Mouse (Mus musculus): ENCODE measurements around the gene Cdkn3.

Gene Cdkn3

GRCm38 (mm10) chr14:46778756-46779155, 18.4 kb downstream of the Cdkn3 start:
- POLR2A ChIA-PET = interaction anchor here in 1 of 4 experiments (10.4 kb wide), 1 partner anchor 5 kb away, joined by 99 read pairs; the partner anchor contains the start of gene Cnih1
- CTCF ChIA-PET = interaction anchor here in 1 of 4 experiments (1.1 kb wide), 1 partner anchor 9 kb away, joined by 4 read pairs; the partner anchor contains the start of gene Cnih1

DNA sequence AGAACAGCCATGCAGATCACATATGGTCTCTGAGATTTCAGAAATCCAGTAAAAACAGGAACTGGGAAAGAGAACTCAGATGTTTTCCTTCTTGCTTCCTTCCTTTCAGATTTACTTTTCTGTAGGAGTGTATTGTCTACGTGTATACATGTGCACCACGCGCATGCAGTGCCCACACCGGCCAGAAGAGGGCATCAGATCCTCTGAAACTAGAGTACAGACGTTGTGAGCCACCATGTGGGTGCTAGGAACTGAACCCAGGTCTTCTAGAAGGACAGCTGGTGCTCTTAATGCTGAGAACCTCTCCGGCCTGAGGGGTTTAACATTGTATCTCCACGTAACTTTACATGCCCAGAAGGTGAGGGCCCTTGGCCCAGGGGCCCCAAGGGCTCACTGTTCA, 18.9 kb downstream of the Cdkn3 start:
- CTCF ChIA-PET = no interaction called here

GRCm38 (mm10) chr14:46781086-46781485, 20.7 kb downstream of the Cdkn3 start:
- CTCF ChIA-PET = interaction anchor here in 1 of 4 experiments (0.7 kb wide), 1 partner anchor 1850 kb away, joined by 14 read pairs; no protein-coding TSS in a partner anchor
- POLR2A ChIA-PET = interaction anchor here in 2 of 4 experiments (1.2 to 10.0 kb wide), 4 partner anchors 7 to 23 kb away, joined by 3 to 99 read pairs (median 3); no protein-coding TSS in a partner anchor

More for the DNA sequence above, 18.9 kb downstream of the Cdkn3 start:
- POLR2A ChIA-PET = interaction anchor here in 2 of 4 experiments (0.8 to 10.4 kb wide), 4 partner anchors 5 to 41 kb away, joined by 3 to 99 read pairs (median 52); partner anchors contain the start of gene Cnih1 (in 1 of the 2)

DNA sequence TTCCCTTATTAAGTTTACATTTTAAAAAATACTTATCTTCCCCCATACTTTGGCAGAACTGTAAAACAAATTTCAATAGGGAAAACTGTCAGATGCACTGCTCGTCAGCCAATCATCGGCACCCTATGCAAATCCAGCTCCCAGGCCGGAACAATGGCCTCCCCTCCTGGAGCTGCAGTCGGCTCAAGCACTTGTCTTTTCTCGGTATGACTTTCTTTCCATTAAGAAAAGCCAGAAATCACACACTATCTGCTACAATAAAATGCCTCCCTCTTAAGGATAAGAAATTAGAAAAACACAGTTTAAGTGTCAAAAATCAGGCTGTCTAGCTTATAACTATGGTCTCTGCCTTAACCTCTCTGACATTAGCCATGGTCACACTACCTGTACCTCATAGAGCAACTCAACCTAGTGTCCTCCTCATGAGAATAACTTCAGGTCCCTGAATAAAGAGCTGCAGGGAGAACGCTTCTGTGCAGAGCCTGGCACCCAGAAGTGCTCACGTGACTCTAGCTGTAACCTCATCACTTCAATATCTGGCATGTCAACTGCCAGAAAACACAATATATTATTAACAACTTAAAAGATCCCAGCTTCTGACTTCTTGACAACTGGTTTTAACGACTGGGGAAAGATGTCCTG, 22.0 kb downstream of the Cdkn3 start:
- ChIA-PET POLR2A (interaction anchor here in 3 of 4 experiments (0.5 to 10.0 kb wide), 12 partner anchors 8 to 786 kb away, joined by 3 to 99 read pairs (median 3); partner anchors contain the start of genes Cdkn3 (in 1 of the 3), Gmfb (in 1 of the 3) and Samd4 (in 1 of the 3)), CTCF (interaction anchor here in 1 of 4 experiments (0.7 kb wide), 1 partner anchor 304 kb away, joined by 4 read pairs; no protein-coding TSS in a partner anchor)

GRCm38 (mm10) chr14:46783327-46783926, 23.1 kb downstream of the Cdkn3 start:
- CTCF ChIA-PET = no interaction called here
- POLR2A ChIA-PET = interaction anchor here in 2 of 4 experiments (0.8 to 10.0 kb wide), 6 partner anchors 9 to 38 kb away, joined by 3 to 99 read pairs (median 3); partner anchors contain the start of gene Gmfb (in 1 of the 2)

DNA sequence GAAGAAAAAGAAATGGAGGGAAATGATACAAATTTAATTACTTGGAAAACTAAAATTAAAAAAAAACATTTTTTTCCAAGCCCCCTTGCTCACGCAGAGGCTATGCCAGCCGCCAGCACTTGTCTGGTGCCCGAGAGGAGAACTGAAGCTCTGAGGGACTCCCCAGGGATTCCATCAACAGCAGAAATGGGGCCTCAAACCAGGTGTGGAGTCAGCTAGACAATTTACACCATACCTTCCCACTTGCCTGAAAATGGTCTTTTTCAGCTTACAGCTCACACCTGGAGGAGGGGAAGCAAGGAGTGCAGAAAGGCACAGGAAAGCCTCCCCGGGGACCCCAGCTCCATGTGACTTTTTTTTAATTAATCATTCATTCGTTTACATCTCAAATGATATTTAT, 24.9 kb downstream of the Cdkn3 start:
- POLR2A ChIA-PET = interaction anchor here in 2 of 4 experiments (0.8 to 10.0 kb wide), 4 partner anchors 11 to 31 kb away, joined by 3 to 99 read pairs (median 4); no protein-coding TSS in a partner anchor
- CTCF ChIA-PET = interaction anchor here in 1 of 4 experiments (3.9 kb wide), 1 partner anchor 302 kb away, joined by 12 read pairs; no protein-coding TSS in a partner anchor

- CTCF ChIA-PET = interaction anchor here in 3 of 4 experiments (0.5 to 3.9 kb wide), 12 partner anchors 9 to 1364 kb away, joined by 3 to 12 read pairs (median 4); no protein-coding TSS in a partner anchor
These were observed 27.1 kb downstream of the Cdkn3 start for GRCm38 (mm10) chr14:46787454-46787786.

GRCm38 (mm10) chr14:46787787-46788504, 27.6 kb downstream of the Cdkn3 start, which contains the start of gene Cnih1:
Cnih1 (minus strand) TSS chr14:46788411.
- ChIA-PET POLR2A (interaction anchor here (0.6 to 10.0 kb wide), 25 partner anchors 10 to 1333 kb away, joined by 3 to 99 read pairs (median 5); partner anchors contain the start of genes Cgrrf1 (in 1 of the 4), Gmfb (in 1 of the 4) and Peli2 (in 1 of the 4)), CTCF (interaction anchor here (0.6 to 3.9 kb wide), 14 partner anchors 10 to 1364 kb away, joined by 3 to 12 read pairs (median 4); no protein-coding TSS in a partner anchor)

More at GRCm38 (mm10) chr14:46787454-46787786, 27.1 kb downstream of the Cdkn3 start:
- POLR2A ChIA-PET = interaction anchor here (1.0 to 10.0 kb wide), 20 partner anchors 10 to 299 kb away, joined by 3 to 99 read pairs (median 6); partner anchors contain the start of genes Cgrrf1 (in 1 of the 4) and Gmfb (in 1 of the 4)

DNA sequence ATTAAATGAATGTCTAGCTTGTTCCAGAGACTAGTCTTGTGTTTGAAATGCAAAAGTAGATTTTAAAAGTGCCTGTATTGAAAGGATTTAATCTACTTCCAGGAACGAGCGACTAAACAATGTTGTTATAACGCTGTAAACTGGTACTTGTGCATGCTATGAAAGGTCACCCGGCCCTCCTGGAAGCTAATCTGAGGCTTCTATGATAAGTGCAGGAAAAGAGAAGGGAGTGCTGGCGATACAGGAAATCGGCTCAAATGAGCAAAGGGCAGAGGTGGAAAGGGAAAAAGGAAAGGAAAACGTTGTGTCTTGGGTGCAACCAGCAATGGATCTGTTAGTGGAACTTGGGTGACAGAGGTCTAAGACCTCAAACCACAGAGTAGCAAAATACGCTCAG, 28.2 kb downstream of the Cdkn3 start:
- POLR2A ChIA-PET = interaction anchor here (0.6 to 10.0 kb wide), 21 partner anchors 11 to 1332 kb away, joined by 3 to 99 read pairs (median 6); partner anchors contain the start of genes Cgrrf1 (in 1 of the 4), Gmfb (in 1 of the 4) and Peli2 (in 1 of the 4)
- CTCF ChIA-PET = interaction anchor here (0.5 to 3.9 kb wide), 12 partner anchors 10 to 299 kb away, joined by 3 to 12 read pairs (median 4); no protein-coding TSS in a partner anchor

DNA sequence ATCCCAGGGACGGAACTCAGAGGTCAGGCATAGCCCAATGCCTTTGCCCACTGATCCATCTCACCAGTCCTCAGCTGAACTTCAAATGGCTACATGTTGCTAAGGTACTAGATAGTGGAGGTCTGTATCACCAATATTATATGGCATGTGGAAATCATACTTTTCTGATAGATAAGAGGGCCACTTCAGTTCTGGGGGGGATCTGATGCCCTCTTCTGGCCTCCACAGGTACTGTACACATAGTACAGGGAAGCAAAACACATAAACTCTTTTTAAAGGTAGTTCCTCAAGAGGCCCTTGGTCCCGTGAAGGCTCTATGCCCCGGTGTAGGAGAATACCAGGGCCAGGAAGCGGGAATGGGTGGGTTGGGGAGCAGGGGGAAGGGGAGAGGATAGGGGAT, 30.0 kb downstream of the Cdkn3 start:
- POLR2A ChIA-PET = interaction anchor here in 1 of 4 experiments (2.9 kb wide), 1 partner anchor 13 kb away, joined by 9 read pairs; no protein-coding TSS in a partner anchor
- CTCF ChIA-PET = no interaction called here

DNA sequence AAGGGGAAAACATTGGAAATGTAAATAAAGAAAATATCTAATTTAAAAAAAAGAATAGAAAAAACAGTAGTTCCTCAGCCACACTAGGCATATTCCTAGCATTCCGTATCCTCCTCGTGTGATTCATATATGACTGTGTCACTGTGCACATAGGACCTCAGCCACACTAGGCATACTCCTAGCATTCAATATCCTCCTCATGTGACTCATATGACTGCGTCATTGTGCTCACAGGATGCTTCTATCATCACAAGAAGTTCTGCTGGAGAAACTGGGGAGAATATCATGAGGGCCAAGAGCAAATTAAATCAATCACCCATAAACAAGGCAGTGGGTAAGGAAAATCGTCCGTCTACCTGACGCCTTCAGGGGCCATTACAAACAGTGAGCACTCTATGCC, 30.4 kb downstream of the Cdkn3 start:
- ChIA-PET CTCF (interaction anchor here in 1 of 4 experiments (1.2 kb wide), 1 partner anchor 296 kb away, joined by 3 read pairs; no protein-coding TSS in a partner anchor), POLR2A (interaction anchor here in 2 of 4 experiments (1.4 to 2.9 kb wide), 4 partner anchors 10 to 30 kb away, joined by 3 to 9 read pairs (median 5); no protein-coding TSS in a partner anchor)

DNA sequence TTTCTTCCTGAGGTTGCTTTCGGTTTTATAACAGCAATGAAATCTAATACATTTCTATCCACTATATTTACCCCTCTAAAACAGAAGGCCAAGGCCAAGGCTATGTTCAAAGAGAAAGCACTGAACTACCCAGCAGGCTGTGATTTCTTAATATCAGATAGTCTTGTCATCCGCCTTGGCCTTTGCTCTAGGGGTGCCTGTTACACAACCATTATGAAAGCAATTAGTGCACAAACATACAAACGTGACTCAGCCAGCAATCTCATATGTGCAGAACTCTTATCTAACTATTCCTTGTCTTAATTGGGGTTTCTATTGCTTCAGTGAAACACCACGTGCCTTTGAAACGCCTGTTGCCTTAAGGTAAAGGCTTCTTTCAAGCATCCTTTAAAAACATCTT, 33.8 kb downstream of the Cdkn3 start:
- ChIA-PET POLR2A (no interaction called here), CTCF (no interaction called here)

DNA sequence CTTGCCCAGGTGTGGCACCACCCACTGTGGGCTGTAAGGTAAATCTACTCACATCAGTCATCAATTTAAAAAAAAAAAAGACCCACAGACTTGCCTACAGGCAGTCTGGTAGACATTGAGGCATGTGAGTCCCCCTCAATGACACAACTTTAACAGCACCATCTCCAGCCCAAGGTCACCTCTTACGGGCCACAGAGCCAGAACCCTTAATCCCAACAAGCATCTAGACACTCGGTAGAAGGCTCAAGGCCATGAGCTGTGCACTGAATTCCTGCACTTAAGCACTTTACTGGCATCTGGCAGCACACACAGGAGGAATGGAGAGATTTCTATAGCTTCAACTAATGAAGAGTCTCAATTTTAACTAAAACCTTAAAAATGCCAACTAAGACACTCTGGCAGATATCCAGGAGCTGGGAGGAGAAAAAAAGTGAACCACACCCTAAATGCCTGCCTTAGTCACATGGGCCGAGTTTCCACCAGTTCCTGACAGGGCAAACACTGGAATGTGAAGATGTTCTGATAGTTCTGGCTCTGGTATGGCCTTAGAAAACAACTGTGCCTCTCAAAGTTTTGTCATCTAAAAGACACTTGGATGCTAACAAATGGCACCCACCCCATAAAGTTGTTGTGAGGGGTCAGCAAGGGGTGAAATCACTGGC, 40.5 kb downstream of the Cdkn3 start:
- ChIA-PET POLR2A (interaction anchor here in 1 of 4 experiments (0.6 to 1.8 kb wide), 4 partner anchors 9 to 722 kb away, joined by 3 to 5 read pairs (median 3); partner anchors contain the start of gene Cnih1), CTCF (interaction anchor here in 1 of 4 experiments (1.9 kb wide), 1 partner anchor 286 kb away, joined by 4 read pairs; no protein-coding TSS in a partner anchor)

GRCm38 (mm10) chr14:46803259-46803658, 42.9 kb downstream of the Cdkn3 start:
- POLR2A ChIA-PET = interaction anchor here in 2 of 4 experiments (0.9 to 3.1 kb wide), 4 partner anchors 11 to 48 kb away, joined by 3 to 9 read pairs (median 4); partner anchors contain the start of gene Cnih1 (in 1 of the 2)
- CTCF ChIA-PET = no interaction called here

DNA sequence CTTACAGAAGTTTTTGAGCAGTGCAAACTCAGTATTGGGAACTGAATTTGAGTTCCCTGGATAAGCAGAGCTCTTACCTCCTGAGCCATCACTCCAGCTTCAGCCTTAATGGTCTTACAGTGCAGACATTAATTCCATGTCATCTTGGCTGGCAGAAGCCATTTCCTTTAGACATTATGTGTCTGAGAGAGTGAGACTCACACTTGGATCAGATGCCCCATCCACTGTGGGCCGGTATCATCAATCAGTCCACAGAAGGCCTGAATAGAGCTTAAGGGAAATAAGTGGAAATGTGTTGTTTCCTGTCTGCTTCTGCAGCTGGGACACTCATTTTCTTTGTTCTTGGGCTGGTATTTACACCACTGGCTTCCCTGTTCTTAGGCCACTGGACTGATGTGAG, 43.5 kb downstream of the Cdkn3 start:
- ChIA-PET POLR2A (interaction anchor here in 1 of 4 experiments (0.5 to 3.1 kb wide), 3 partner anchors 10 to 564 kb away, joined by 4 to 9 read pairs (median 4); no protein-coding TSS in a partner anchor), CTCF (no interaction called here)

DNA sequence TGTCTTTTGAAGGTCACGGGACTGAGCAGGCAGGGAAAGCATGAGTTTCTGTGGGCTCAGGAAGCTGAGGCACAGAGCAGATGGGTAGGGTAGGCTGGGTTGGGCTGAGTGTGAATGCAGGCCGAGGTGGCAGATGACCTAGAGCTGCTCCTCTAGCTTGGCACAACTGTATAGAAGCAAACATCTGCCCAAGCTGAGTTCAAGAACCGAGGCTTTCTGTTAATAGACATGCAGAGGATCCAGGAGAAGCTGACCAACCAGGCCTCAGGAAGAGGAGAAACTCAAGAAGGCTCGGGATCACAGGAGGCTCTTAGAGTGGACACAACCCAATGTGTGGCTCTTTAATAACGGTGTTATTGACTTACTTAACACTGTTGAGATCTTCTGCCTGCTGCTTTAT, 45.8 kb downstream of the Cdkn3 start:
- POLR2A ChIA-PET = interaction anchor here in 2 of 4 experiments (1.1 to 2.6 kb wide), 7 partner anchors 9 to 22 kb away, joined by 3 to 10 read pairs (median 4); partner anchors contain the start of gene Gmfb (in 1 of the 2)

GRCm38 (mm10) chr14:46807927-46808326, 47.6 kb downstream of the Cdkn3 start:
- ChIA-PET POLR2A (interaction anchor here in 2 of 4 experiments (0.7 to 2.6 kb wide), 4 partner anchors 8 to 468 kb away, joined by 3 to 10 read pairs (median 5); no protein-coding TSS in a partner anchor), CTCF (interaction anchor here in 1 of 4 experiments (0.6 kb wide), 1 partner anchor 279 kb away, joined by 4 read pairs; no protein-coding TSS in a partner anchor)

More for the DNA sequence above, 45.8 kb downstream of the Cdkn3 start:
- CTCF ChIA-PET = no interaction called here

All from embryonic stem cell, embryonic (primary cell).